Mouse (Mus musculus) CH12.LX (cell line): ENCODE data around the gene Kpna2. TPM values are rescaled to one million over a fixed set of nuclear protein-coding genes. Genes with fewer than 3 reads are reported as not detected.
A peak's percentile ranks its signal among the peaks of the same experiment; 100 is the strongest.

ENCODE experiments used
- DNase-seq: peaks from one replicate; pipeline ENCODE4 v3.0.0-alpha.2; 2013; ENCODE audit errors: extremely low read depth
- H3K27ac ChIP-seq: 2 replicates; pipeline ENCODE4 v1.5.1; 2012; ENCODE audit warnings: low read depth, mild to moderate bottlenecking, control low read depth, moderate library complexity; ENCODE audit not compliant: insufficient read depth
- H3K27me3 ChIP-seq: replicated peaks from 2 replicates; pipeline ENCODE3; 2012; ENCODE audit warnings: inconsistent platforms
- H3K36me3 ChIP-seq, 2 experiments: replicated peaks in 1 of 2; 2 replicates each; pipeline versions ENCODE3 to v1.6.1; 2012; ENCODE audit warnings: inconsistent platforms in 1 of 2, low read length in 1 of 2, mild to moderate bottlenecking in 1 of 2, mixed read lengths in 1 of 2, moderate library complexity in 1 of 2; ENCODE audit not compliant: control insufficient read depth in 1 of 2, insufficient read depth in 1 of 2
- H3K4me1 ChIP-seq, 2 experiments: 2 replicates each; pipeline ENCODE4 v1.6.1; 2012; ENCODE audit warnings: inconsistent platforms in 1 of 2, moderate library complexity in 1 of 2; ENCODE audit not compliant: insufficient read depth in 2 of 2, control insufficient read depth in 1 of 2
- H3K4me2 ChIP-seq: 2 replicates; pipeline ENCODE4 v1.6.1; 2012; ENCODE audit warnings: low read depth, mild to moderate bottlenecking, control low read depth; ENCODE audit not compliant: poor library complexity, insufficient read depth, severe bottlenecking
- H3K4me3 ChIP-seq, 3 experiments: fragments of 150-350 bp in 1 of 3; sonication (generic) in 1 of 3; replicated peaks in 1 of 3; 2 replicates each; pipeline versions ENCODE3 to v1.5.1; 2011 to 2012; ENCODE audit warnings: low read depth in 2 of 3, low read length in 2 of 3, mild to moderate bottlenecking in 2 of 3, moderate library complexity in 2 of 3, control low read depth in 1 of 3, improper control_type of control experiment in 1 of 3, inconsistent platforms in 1 of 3, mixed read lengths in 1 of 3; ENCODE audit not compliant: poor library complexity in 1 of 3
- H3K79me2 ChIP-seq: replicated peaks from 2 replicates; pipeline ENCODE4 v1.6.1; 2012; ENCODE audit warnings: mild to moderate bottlenecking, moderate library complexity; ENCODE audit not compliant: control insufficient read depth, poor library complexity, insufficient read depth, severe bottlenecking; ENCODE audit errors: extremely low read depth
- H3K9ac ChIP-seq: 2 replicates; pipeline ENCODE4 v1.6.1; 2012; ENCODE audit warnings: low read depth, mild to moderate bottlenecking, control low read depth, moderate library complexity; ENCODE audit not compliant: insufficient read depth
- H3K9me3 ChIP-seq: replicated peaks from 2 replicates; pipeline ENCODE3; 2012; ENCODE audit warnings: low read length, inconsistent platforms, mixed read lengths
- BHLHE40 ChIP-seq: IDR thresholded peaks from 2 replicates; pipeline ENCODE4 v1.6.1; 2011; ENCODE audit warnings: mild to moderate bottlenecking, low read depth, low read length, improper control_type of control experiment
- CHD1 ChIP-seq: IDR thresholded peaks from 2 replicates; pipeline ENCODE4 v1.6.1; 2012; ENCODE audit warnings: low read depth, low read length, improper control_type of control experiment, inconsistent platforms
- CHD2 ChIP-seq: IDR thresholded peaks from 2 replicates; pipeline ENCODE4 v1.6.1; 2011; ENCODE audit warnings: low read length, improper control_type of control experiment
- CTCF ChIP-seq, 2 experiments: IDR thresholded peaks in 1 of 2; conservative IDR thresholded peaks in 1 of 2; 2 replicates each; pipeline ENCODE4 v1.5.1; 2011 to 2012; ENCODE audit warnings: low read depth in 2 of 2, low read length in 2 of 2, improper control_type of control experiment in 1 of 2, inconsistent platforms in 1 of 2, mild to moderate bottlenecking in 1 of 2, moderate library complexity in 1 of 2
- ELF1 ChIP-seq: IDR thresholded peaks from 2 replicates; pipeline ENCODE4 v1.6.1; 2014; ENCODE audit warnings: low read depth, mild to moderate bottlenecking, inconsistent platforms, low read length, improper control_type of control experiment
- EP300 ChIP-seq: IDR thresholded peaks from 2 replicates; pipeline ENCODE4 v1.6.1; 2011; ENCODE audit warnings: low read length, improper control_type of control experiment
- GABPA ChIP-seq: IDR thresholded peaks from 2 replicates; pipeline ENCODE4 v1.6.1; 2012; ENCODE audit warnings: low read depth, low read length, improper control_type of control experiment, inconsistent platforms; ENCODE audit not compliant: insufficient replicate concordance
- HCFC1 ChIP-seq: IDR thresholded peaks from 2 replicates; pipeline ENCODE4 v1.6.1; 2012; ENCODE audit warnings: low read depth, mild to moderate bottlenecking, inconsistent platforms, low read length, improper control_type of control experiment
- IRF4 ChIP-seq: IDR thresholded peaks from 2 replicates; pipeline ENCODE4 v1.6.1; 2014; ENCODE audit warnings: low read depth, mild to moderate bottlenecking, inconsistent platforms, low read length, improper control_type of control experiment
- JUN ChIP-seq: IDR thresholded peaks from 2 replicates; pipeline ENCODE4 v1.6.1; 2011; ENCODE audit warnings: low read depth, mild to moderate bottlenecking, low read length, improper control_type of control experiment, moderate library complexity; ENCODE audit not compliant: insufficient read depth
- JUND ChIP-seq: conservative IDR thresholded peaks from 2 replicates; pipeline ENCODE4 v1.6.1; 2011; ENCODE audit warnings: low read depth, low read length, improper control_type of control experiment
- KAT2A ChIP-seq: IDR thresholded peaks from 2 replicates; pipeline ENCODE4 v1.6.1; 2012; ENCODE audit warnings: low read length, improper control_type of control experiment, inconsistent platforms; ENCODE audit not compliant: insufficient replicate concordance
- MAFK ChIP-seq: IDR thresholded peaks from 2 replicates; pipeline ENCODE4 v1.6.1; 2011; ENCODE audit warnings: low read length, improper control_type of control experiment; ENCODE audit not compliant: insufficient replicate concordance
- MAX ChIP-seq: IDR thresholded peaks from 2 replicates; pipeline ENCODE4 v1.6.1; 2011; ENCODE audit warnings: low read length, improper control_type of control experiment
- MAZ ChIP-seq: IDR thresholded peaks from 2 replicates; pipeline ENCODE4 v1.6.1; 2012; ENCODE audit warnings: low read depth, mild to moderate bottlenecking, inconsistent platforms, low read length, improper control_type of control experiment, moderate library complexity
- MEF2A ChIP-seq: IDR thresholded peaks from 2 replicates; pipeline ENCODE4 v1.6.1; 2014; ENCODE audit warnings: low read depth, mild to moderate bottlenecking, inconsistent platforms, low read length, improper control_type of control experiment, borderline replicate concordance
- MXI1 ChIP-seq: IDR thresholded peaks from 2 replicates; pipeline ENCODE4 v1.6.1; 2011; ENCODE audit warnings: mild to moderate bottlenecking, low read depth, low read length, improper control_type of control experiment
- NELFE ChIP-seq: IDR thresholded peaks from 2 replicates; pipeline ENCODE4 v1.6.1; 2011; ENCODE audit warnings: low read depth, low read length, improper control_type of control experiment
- NRF1 ChIP-seq: IDR thresholded peaks from 2 replicates; pipeline ENCODE4 v1.6.1; 2014; ENCODE audit warnings: low read depth, mild to moderate bottlenecking, inconsistent platforms, low read length, improper control_type of control experiment, moderate library complexity
- PAX5 ChIP-seq: IDR thresholded peaks from 2 replicates; pipeline ENCODE4 v1.6.1; 2012; ENCODE audit warnings: low read length, inconsistent platforms, mixed read lengths
- POLR2A ChIP-seq: IDR thresholded peaks from 2 replicates; pipeline ENCODE4 v1.6.1; 2011; ENCODE audit warnings: low read depth, mild to moderate bottlenecking, improper control_type of control experiment, low read length
- SIN3A ChIP-seq: IDR thresholded peaks from 2 replicates; pipeline ENCODE4 v1.6.1; 2012; ENCODE audit warnings: low read length, improper control_type of control experiment, inconsistent platforms
- SMC3 ChIP-seq: IDR thresholded peaks from 2 replicates; pipeline ENCODE4 v1.6.1; 2011; ENCODE audit warnings: low read depth, low read length, improper control_type of control experiment
- USF1 ChIP-seq: IDR thresholded peaks from 2 replicates; pipeline ENCODE4 v1.6.1; 2014; ENCODE audit warnings: low read depth, mild to moderate bottlenecking, inconsistent platforms, low read length, improper control_type of control experiment
- ZMIZ1 ChIP-seq: IDR thresholded peaks from 2 replicates; pipeline ENCODE4 v1.6.1; 2012; ENCODE audit warnings: low read depth, mild to moderate bottlenecking, inconsistent platforms, low read length, improper control_type of control experiment
- dilution Hi-C: fragments of 300-500 bp; cut with MboI; formaldehyde crosslinking; loops from 2 replicates; pipeline ENCODE4 v1.14.3; 2020; ENCODE audit warnings: low sequenced_read_pairs; ENCODE audit not compliant: extremely low pct_unique_long_range_greater_than_20kb, extremely low pct_ligation_motif_present
- in situ Hi-C: fragments of 300-500 bp; cut with MboI; formaldehyde crosslinking; loops from 3 replicates; pipeline ENCODE4 v1.14.3; 2019; ENCODE audit warnings: low sequenced_read_pairs, low pct_ligation_motif_present, low pct_unique_long_range_greater_than_20kb, mixed read lengths
- polyA plus RNA-seq: library from polyadenylated mRNA; unstranded; fragments of >175 nt; gene quantifications from 2 replicates; pipeline ENCODE4 v1.2.1, GENCODE M21; 2012; ENCODE audit warnings: low read depth; ENCODE audit not compliant: insufficient read length
- total RNA-seq, 2 experiments: library from RNA; depleted of rRNA; stranded (reverse); fragments of 300-350 nt in 1 of 2; fragments of >200 nt in 1 of 2; gene quantifications; 2 replicates each; pipeline ENCODE4 v1.2.3; 2012 to 2014

Gene Kpna2
- total and polyA plus RNA-seq, 3 experiments, result 327 to 759 (median 582) TPM

DNA sequence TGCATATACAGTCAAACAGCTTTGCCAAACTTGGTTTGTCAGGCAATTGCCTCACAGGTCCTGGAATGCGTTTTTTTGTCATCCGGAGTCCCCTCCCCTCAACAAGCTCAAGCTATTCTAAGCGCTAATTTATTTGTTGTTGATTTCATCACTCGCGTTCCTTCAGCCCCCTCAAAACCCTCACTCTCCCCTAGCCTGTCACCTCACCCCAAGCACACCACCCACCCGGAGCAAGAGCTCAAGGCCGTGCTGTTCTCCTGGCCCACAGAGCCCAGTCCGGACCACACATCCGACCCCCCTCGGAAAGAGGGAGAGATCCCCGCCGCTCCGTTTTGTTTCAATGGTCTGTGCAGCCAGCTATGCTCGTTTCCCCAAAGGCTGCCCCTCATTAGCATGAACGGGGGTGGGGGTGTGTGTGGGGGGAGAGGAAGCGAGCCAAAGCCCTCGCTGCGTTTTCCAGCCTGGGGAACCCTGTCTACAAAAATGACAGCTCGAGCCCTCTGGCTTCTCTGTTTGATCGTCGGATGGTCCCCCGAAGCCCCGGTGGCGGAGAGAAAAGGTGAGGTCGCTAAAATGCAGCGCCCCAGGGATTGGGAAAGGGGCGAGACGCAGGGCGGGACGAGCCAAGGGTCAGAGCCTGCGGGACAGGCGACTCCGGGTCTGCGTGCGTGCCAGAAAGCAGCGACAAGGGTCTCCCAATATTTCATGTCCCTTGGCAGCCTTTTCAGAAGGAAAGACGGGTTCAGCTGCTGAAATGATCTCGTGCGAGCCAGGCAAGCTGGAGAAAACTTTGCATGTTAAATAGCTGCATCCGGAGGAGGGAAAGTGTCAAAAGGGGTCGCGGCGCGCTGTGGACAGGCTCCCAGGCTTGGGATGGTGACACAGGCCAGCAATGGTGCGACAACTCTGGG lies 26.3 kb upstream of the Kpna2 start, which contains the start of gene 1810010H24Rik:
Gene 1810010H24Rik, plus strand, starts transcription at position 271 of the 911 bp plus-strand sequence.
- peak within 1 kb of the TSS; percentile 18 to 59 (median 35) for H3K4me3 ChIP-seq
- H3K27me3 ChIP-seq, result peaks cover 32% of the 10 kb centered on the region
- H3K4me2 ChIP-seq, result peak within 1 kb of the TSS; percentile 97
- in situ Hi-C loops, result no loop called here
- peaks cover 4 to 26% of the 10 kb centered on the region in 2 experiments; a peak in 3 of 4 replicates for H3K4me1 ChIP-seq
- no peak for DNase-seq
- H3K27ac ChIP-seq, result no peak within 1 kb of the TSS
- H3K9me3 ChIP-seq, result no peaks in the 10 kb centered on the region
- TF ChIP-seq POLR2A (no peak), JUND (no peak), GABPA (no peak), MAX (no peak), HCFC1 (no peak; the same call in 1 of the 2 replicates), CHD1 (no peak), MAFK (no peak), SIN3A (no peak), MXI1 (no peak; the same call in 1 of the 2 replicates), SMC3 (no peak), PAX5 (no peak), BHLHE40 (peak; percentile 75; the same call in 1 of the 2 replicates), MEF2A (no peak), NELFE (no peak), NRF1 (no peak), CHD2 (no peak), MAZ (peak; percentile 87), JUN (no peak), USF1 (no peak), CTCF (conservative IDR thresholded peaks at IDR 0.05 in 1 of 2, IDR thresholded peaks at IDR 0.05 in 1 of 2; ENCODE audit: low read depth in 2 of 2, low read length in 2 of 2) (no peak), ZMIZ1 (no peak), IRF4 (0 out of 2 replicates have a peak, but pooled peaks have one; percentile 24), EP300 (no peak), KAT2A (no peak), ELF1 (no peak)
- TF ChIP-seq, all 38 proteins: peak for 3
- dilution Hi-C loops, result no loop called here
- no peaks in the 10 kb centered on the region for H3K36me3 ChIP-seq
- peak within 1 kb of the TSS; percentile 45 for H3K9ac ChIP-seq
- H3K79me2 ChIP-seq, result no peaks in the 10 kb centered on the region
